9 mouse cellular contexts compared by ENCODE assay signal in the genomic region with DNA sequence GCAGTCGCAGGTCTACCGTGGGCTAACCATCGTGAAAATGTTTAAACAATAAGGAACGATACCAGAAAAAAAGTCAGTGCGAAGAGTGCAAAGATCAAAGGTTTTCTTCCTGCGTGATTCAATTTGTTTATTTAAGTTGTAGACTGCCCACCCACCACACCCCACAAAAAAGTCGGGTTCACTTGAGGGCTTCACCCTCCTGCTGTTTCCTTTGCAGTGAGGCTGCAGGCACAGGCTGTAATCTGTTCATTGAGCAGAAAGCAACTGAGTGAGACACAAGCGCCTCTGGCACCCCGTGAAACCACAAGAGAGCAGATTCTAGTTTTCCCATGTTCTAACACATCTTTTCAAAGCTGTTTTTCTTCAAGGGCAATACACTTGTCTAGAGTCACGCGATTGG. TPM values are rescaled to one million over a fixed set of nuclear protein-coding genes. Genes with fewer than 3 reads are reported as not detected.
DNase-seq lines count a peak whose midpoint lies in the region; ATAC-seq and TF ChIP-seq lines count a peak whose summit lies in the region.
"Had no signal": no experiment of that assay in that cellular context is flagged by ENCODE, and none has a peak within 500 bp of the region (broad histone marks: within the 10 kb centered on the region; RNA-seq: fewer than 3 reads in every experiment).

No protein-coding gene starts in this region.

- TF ChIP-seq EP300 in liver, postnatal 0 days (IDR thresholded peaks at IDR 0.05; ENCODE audit: low read depth), result no peak

- no peaks in the 10 kb centered on the region for H3K36me3 ChIP-seq in kidney, postnatal 0 days (ENCODE audit: insufficient read depth, low read length)
- no peaks in the 10 kb centered on the region for H3K36me3 ChIP-seq in liver, postnatal 0 days (replicated peaks; ENCODE audit: insufficient read depth, low read length)
- H3K36me3 ChIP-seq: lung, embryonic 15.5 days had no signal

- WGBS in kidney, postnatal 0 days, result 17% methylated on average over 11 of the region's 11 CpGs
- WGBS in liver, postnatal 0 days (ENCODE audit: insufficient replicate concordance), result 33% methylated on average over 11 of the region's 11 CpGs

- ATAC-seq in kidney, postnatal 0 days (replicated peaks; ENCODE audit: low FRiP score, low read depth), result no peak
- no peak for ATAC-seq in liver, postnatal 0 days
- ATAC-seq in megakaryocyte progenitor cell, adult 5-6 weeks (replicated peaks; ENCODE audit: poor library complexity), result no peak

- H3K4me3 ChIP-seq in kidney, postnatal 0 days (replicated peaks; ENCODE audit: low read depth, low read length), result no peak overlapping the region
- H3K4me3 ChIP-seq in liver, postnatal 0 days (ENCODE audit: low read depth, low read length), result no peak overlapping the region
- H3K4me3 ChIP-seq: lung, embryonic 15.5 days had no signal

- no peak overlapping the region for H3K27ac ChIP-seq in kidney, postnatal 0 days
- no peak overlapping the region for H3K27ac ChIP-seq in liver, postnatal 0 days (ENCODE audit: low read depth)
- H3K27ac ChIP-seq: lung, embryonic 15.5 days had no signal

- peaks cover 8% of the 10 kb centered on the region; the same call in 1 of the 2 replicates for H3K4me1 ChIP-seq in kidney, postnatal 0 days (replicated peaks; ENCODE audit: insufficient read depth, low read length)
- H3K4me1 ChIP-seq in liver, postnatal 0 days (ENCODE audit: insufficient read depth), result peaks cover 12% of the 10 kb centered on the region

- H3K9ac ChIP-seq in kidney, postnatal 0 days (ENCODE audit: low read depth, low read length), result no peak overlapping the region
- H3K9ac ChIP-seq in liver, postnatal 0 days (replicated peaks), result no peak overlapping the region
- H3K9ac ChIP-seq: lung, embryonic 15.5 days had no signal

- no peak for DNase-seq in kidney, postnatal 0 days (ENCODE audit: low spot score)
- DNase-seq in kidney, postnatal 4 days, result no peak
- DNase-seq in brain, adult 2 months (ENCODE audit: low read depth, low spot score), result peak; percentile 38
- no peak for DNase-seq in liver, postnatal 0 days
- peak; percentile 28 to 62 for DNase-seq in thymus, adult 18-20 months
- DNase-seq in urinary bladder, postnatal 10 days (ENCODE audit: low spot score), result no peak
- DNase-seq: cerebellum, adult 11-12 months had no signal

- H3K4me2 ChIP-seq in kidney, postnatal 0 days (ENCODE audit: low read length), result 0 out of 2 replicates have a peak overlapping the region, but pooled peaks have one; percentile 3
- 0 out of 2 replicates have a peak overlapping the region, but pooled peaks have one; percentile 13 for H3K4me2 ChIP-seq in liver, postnatal 0 days (ENCODE audit: low read depth, low read length)
- H3K4me2 ChIP-seq: lung, embryonic 15.5 days had no signal

- no peaks in the 10 kb centered on the region for H3K9me3 ChIP-seq in kidney, postnatal 0 days (replicated peaks; ENCODE audit: low read length)
- H3K9me3 ChIP-seq in liver, postnatal 0 days (ENCODE audit: low read length), result no peaks in the 10 kb centered on the region
- H3K9me3 ChIP-seq: lung, embryonic 15.5 days had no signal

- no peaks in the 10 kb centered on the region for H3K27me3 ChIP-seq in kidney, postnatal 0 days (ENCODE audit: insufficient read depth, low read length)
- H3K27me3 ChIP-seq in liver, postnatal 0 days (ENCODE audit: insufficient read depth, low read length), result no peaks in the 10 kb centered on the region
- H3K27me3 ChIP-seq: lung, embryonic 15.5 days had no signal

- no peak for TF ChIP-seq CTCF in kidney, postnatal 0 days (IDR thresholded peaks at IDR 0.05; ENCODE audit: low read depth)
- no peak for TF ChIP-seq CTCF in liver, postnatal 0 days (IDR thresholded peaks at IDR 0.05; ENCODE audit: low read depth)

RNA-seq across cellular contexts. Expression of a gene that starts 29.6 kb away (rescaled TPM):
- 46.3 and 51.2 TPM in 2 replicates for polyA plus RNA-seq in kidney, postnatal 0 days (2015; fragmentation: Nextera tagmentation; extraction: Ambion mirVana)
- polyA plus RNA-seq in liver, postnatal 0 days (2015; fragmentation: Nextera tagmentation; extraction: Ambion mirVana), result 8.1 and 8.7 TPM in 2 replicates
- 1.7 and 3.7 TPM in 2 replicates for total RNA-seq in megakaryocyte progenitor cell, adult 5-6 weeks (2015)
- total RNA-seq in megakaryocyte progenitor cell, adult 5-6 weeks (2017), result 1.5 and 1.7 TPM in 2 replicates

Comparison
In these comparisons a context has a peak if more than half of its experiments do, and no peak if none do; other contexts are left out.
1. DNase-seq: peak in brain, adult 2 months (single experiment) and thymus, adult 18-20 months (2 of 2); none in kidney, postnatal 0 days (single experiment), kidney, postnatal 4 days (0 of 2), liver, postnatal 0 days (single experiment) and urinary bladder, postnatal 10 days (single experiment).